Mouse (Mus musculus): ENCODE results near the gene Slc35d2. TPM values are rescaled to one million over a fixed set of nuclear protein-coding genes. Genes with fewer than 3 reads are reported as not detected.
A peak's percentile ranks its signal among the peaks of the same experiment; 100 is the strongest.

Gene Slc35d2
- total and polyA plus RNA-seq, 2 experiments, result 33.7 to 48.8 TPM

DNA sequence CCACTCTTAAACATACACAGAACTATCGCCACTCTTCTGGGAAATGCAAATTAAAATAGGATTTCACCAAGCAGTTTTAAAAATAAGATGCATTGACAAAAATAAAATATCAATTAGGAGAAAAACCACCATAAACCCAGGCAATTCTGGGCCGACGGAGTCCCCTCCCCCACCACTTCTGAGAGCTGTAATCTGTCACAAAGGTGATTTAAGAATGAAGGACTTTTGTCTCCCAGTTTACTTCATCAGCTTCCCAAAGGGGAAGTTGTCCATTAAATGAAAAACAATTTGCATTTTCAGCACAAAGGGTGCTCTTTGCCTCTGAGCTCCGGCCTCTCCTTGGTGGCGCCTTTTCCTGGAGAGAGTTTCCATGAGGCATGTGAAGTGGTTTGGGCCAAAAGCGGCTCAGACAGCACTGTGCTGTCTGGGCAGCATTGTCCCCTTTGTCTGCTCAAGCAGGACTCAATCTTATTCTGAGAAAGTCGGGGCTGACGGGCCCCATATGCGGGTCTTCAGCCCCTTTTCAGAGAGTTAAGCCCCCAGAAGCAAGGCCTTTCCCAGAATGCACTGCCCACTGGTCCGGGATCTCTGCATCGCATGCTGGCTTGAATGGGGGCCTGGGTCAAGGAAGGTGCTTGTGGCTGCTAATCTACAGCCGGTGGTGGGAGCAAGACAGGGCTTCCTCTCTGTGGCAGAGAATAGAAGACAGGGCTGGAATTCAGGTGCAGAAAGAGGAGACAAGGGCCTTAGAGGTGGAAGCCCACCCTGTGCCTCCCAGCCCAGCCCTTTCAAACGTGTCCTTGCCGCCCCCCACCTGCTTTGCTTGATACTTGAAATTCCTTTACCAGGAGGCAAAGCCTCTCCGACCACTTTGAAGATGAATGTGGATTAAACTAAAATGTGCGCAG, 47.9 kb downstream of the Slc35d2 start:
- no peak for TF ChIP-seq CTCF (IDR thresholded peaks at IDR 0.05; ENCODE audit: low read depth, low read length)
- no peak for TF ChIP-seq POLR2A (IDR thresholded peaks at IDR 0.05; ENCODE audit: extremely low read depth, insufficient read depth, low read length)
- Histone ChIP-seq H3K4me1 (ENCODE audit: control insufficient read depth, insufficient read depth, low read length) (peaks cover 7% of the 10 kb centered on the region), H3K27me3 (ENCODE audit: control insufficient read depth, insufficient read depth, low read length) (no peaks in the 10 kb centered on the region), H3K36me3 (ENCODE audit: control insufficient read depth, insufficient read depth, low read length) (no peaks in the 10 kb centered on the region), H3K4me3 (ENCODE audit: insufficient read depth, low read depth, low read length) (no peak overlapping the region), H3K9ac (ENCODE audit: low read depth, low read length) (no peak overlapping the region), H3K79me2 (ENCODE audit: control insufficient read depth, insufficient read depth, low read length) (no peaks in the 10 kb centered on the region), H3K27ac (replicated peaks; ENCODE audit: insufficient read depth, low read depth, low read length) (no peak overlapping the region)
- DNase-seq (ENCODE audit: extremely low read depth, low read depth, low spot score), result no peak
- 83% methylated on average over 16 of the region's 16 CpGs for WGBS

DNA sequence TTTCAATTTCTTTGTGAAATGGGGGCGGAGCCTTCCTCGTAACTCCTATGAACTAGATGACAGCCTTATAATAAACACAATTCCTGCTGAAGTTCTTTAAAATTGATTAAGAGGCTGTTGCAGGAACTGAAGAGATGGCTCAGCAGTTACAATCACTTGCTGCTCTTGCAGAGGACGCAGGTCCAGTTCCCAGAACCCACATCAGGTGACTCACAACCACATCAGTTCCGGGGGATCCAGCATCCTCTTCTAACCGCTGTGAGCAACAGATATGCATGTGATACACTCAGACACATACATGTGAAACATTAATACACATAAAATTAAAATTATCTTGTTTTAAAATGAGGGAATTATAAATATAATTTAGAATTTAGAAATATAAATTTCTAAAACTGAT, 51.6 kb downstream of the Slc35d2 start:
- H3K36me3 ChIP-seq (ENCODE audit: control insufficient read depth, insufficient read depth, low read length), result no peaks in the 10 kb centered on the region
- no peak overlapping the region for H3K27ac ChIP-seq (replicated peaks; ENCODE audit: insufficient read depth, low read depth, low read length)
- H3K27me3 ChIP-seq (ENCODE audit: control insufficient read depth, insufficient read depth, low read length), result no peaks in the 10 kb centered on the region
- H3K9ac ChIP-seq (ENCODE audit: low read depth, low read length), result no peak overlapping the region
- 86% methylated on average over 5 of the region's 5 CpGs for WGBS
- H3K4me1 ChIP-seq (ENCODE audit: control insufficient read depth, insufficient read depth, low read length), result peaks cover 7% of the 10 kb centered on the region
- H3K79me2 ChIP-seq (ENCODE audit: control insufficient read depth, insufficient read depth, low read length), result no peaks in the 10 kb centered on the region
- DNase-seq (ENCODE audit: extremely low read depth, low read depth, low spot score), result no peak
- no peak for TF ChIP-seq POLR2A (IDR thresholded peaks at IDR 0.05; ENCODE audit: extremely low read depth, insufficient read depth, low read length)
- TF ChIP-seq CTCF (IDR thresholded peaks at IDR 0.05; ENCODE audit: low read depth, low read length), result no peak
- H3K4me3 ChIP-seq (ENCODE audit: insufficient read depth, low read depth, low read length), result no peak overlapping the region

DNA sequence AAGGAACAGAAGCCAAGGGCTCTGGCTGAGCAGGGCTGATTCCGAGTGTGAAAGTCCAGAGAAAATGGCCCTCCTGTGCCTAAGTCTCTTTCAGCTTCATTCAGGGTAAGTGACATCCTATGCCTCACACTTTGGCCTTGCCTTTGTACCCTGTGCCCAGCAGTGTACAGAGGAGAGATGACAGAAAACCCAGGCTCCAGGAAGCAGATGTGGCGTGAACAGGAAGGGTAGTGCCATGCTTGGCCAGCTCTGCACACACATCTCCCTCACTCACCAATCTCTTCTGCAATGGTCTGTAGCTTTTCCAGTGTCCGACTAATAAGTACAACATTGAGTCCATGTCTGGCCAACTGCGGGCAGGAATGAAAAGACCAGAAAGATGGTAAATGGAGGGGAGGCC, 53.1 kb downstream of the Slc35d2 start:
- WGBS, result 85% methylated on average over 4 of the region's 4 CpGs
- H3K4me3 ChIP-seq (ENCODE audit: insufficient read depth, low read depth, low read length), result no peak overlapping the region
- DNase-seq (ENCODE audit: extremely low read depth, low read depth, low spot score), result peak; percentile 33
- no peaks in the 10 kb centered on the region for H3K36me3 ChIP-seq (ENCODE audit: control insufficient read depth, insufficient read depth, low read length)
- no peaks in the 10 kb centered on the region for H3K27me3 ChIP-seq (ENCODE audit: control insufficient read depth, insufficient read depth, low read length)
- no peak overlapping the region for H3K9ac ChIP-seq (ENCODE audit: low read depth, low read length)
- H3K4me1 ChIP-seq (ENCODE audit: control insufficient read depth, insufficient read depth, low read length), result peaks cover 7% of the 10 kb centered on the region
- TF ChIP-seq CTCF (IDR thresholded peaks at IDR 0.05; ENCODE audit: low read depth, low read length), result no peak
- TF ChIP-seq POLR2A (IDR thresholded peaks at IDR 0.05; ENCODE audit: extremely low read depth, insufficient read depth, low read length), result no peak
- no peak overlapping the region for H3K27ac ChIP-seq (replicated peaks; ENCODE audit: insufficient read depth, low read depth, low read length)
- no peaks in the 10 kb centered on the region for H3K79me2 ChIP-seq (ENCODE audit: control insufficient read depth, insufficient read depth, low read length)

DNA sequence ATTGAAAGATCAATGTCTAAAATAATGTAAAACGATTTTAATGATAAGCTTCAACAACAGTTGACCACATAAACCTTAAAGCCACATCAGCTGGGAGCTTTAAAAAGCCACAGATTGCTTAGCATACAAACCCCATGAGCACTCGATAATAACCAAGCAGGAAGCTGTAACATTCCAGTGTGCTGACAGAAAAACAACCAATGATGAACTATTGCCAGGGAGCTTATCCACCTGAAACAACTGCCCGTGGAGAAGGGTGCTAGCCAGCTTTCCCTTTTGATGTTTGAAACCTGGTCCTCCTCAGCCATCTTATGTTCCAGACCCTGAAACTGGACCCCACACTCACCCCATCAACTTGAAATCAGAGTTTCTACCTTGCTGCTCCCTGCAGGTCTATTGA, 62.5 kb downstream of the Slc35d2 start:
- TF ChIP-seq POLR2A (IDR thresholded peaks at IDR 0.05; ENCODE audit: extremely low read depth, insufficient read depth, low read length) (no peak), CTCF (IDR thresholded peaks at IDR 0.05; ENCODE audit: low read depth, low read length) (no peak)
- 39% methylated on average over 3 of the region's 3 CpGs for WGBS
- Histone ChIP-seq H3K4me1 (ENCODE audit: control insufficient read depth, insufficient read depth, low read length) (no peaks in the 10 kb centered on the region), H3K36me3 (ENCODE audit: control insufficient read depth, insufficient read depth, low read length) (no peaks in the 10 kb centered on the region), H3K9ac (ENCODE audit: low read depth, low read length) (no peak overlapping the region), H3K4me3 (ENCODE audit: insufficient read depth, low read depth, low read length) (no peak overlapping the region), H3K27me3 (ENCODE audit: control insufficient read depth, insufficient read depth, low read length) (no peaks in the 10 kb centered on the region), H3K79me2 (ENCODE audit: control insufficient read depth, insufficient read depth, low read length) (no peaks in the 10 kb centered on the region), H3K27ac (replicated peaks; ENCODE audit: insufficient read depth, low read depth, low read length) (no peak overlapping the region)
- no peak for DNase-seq (ENCODE audit: extremely low read depth, low read depth, low spot score)

DNA sequence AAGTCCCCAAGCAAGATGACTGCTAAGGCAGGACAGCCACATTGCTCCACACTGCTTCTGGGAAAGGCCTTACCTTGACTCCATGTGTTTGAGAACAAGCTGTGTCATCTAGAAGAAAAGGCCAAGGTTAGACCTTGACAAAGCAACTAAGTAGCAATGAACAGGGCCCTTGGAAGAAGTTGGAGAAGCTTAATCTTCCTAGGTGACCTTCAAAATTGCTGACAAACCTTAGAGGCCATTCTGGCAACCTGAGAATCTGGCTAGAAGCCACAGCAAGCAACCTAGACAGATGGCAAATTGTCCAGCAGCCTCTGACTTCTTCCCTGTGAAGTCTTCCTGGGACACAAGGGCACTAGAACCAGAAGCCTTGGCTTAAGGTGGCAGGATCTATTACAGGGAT, 64.9 kb downstream of the Slc35d2 start:
- Histone ChIP-seq H3K4me1 (ENCODE audit: control insufficient read depth, insufficient read depth, low read length) (no peaks in the 10 kb centered on the region), H3K36me3 (ENCODE audit: control insufficient read depth, insufficient read depth, low read length) (no peaks in the 10 kb centered on the region), H3K79me2 (ENCODE audit: control insufficient read depth, insufficient read depth, low read length) (no peaks in the 10 kb centered on the region), H3K27ac (replicated peaks; ENCODE audit: insufficient read depth, low read depth, low read length) (no peak overlapping the region), H3K9ac (ENCODE audit: low read depth, low read length) (no peak overlapping the region), H3K4me3 (ENCODE audit: insufficient read depth, low read depth, low read length) (no peak overlapping the region), H3K27me3 (ENCODE audit: control insufficient read depth, insufficient read depth, low read length) (no peaks in the 10 kb centered on the region)
- DNase-seq (ENCODE audit: extremely low read depth, low read depth, low spot score), result no peak
- TF ChIP-seq POLR2A (IDR thresholded peaks at IDR 0.05; ENCODE audit: extremely low read depth, insufficient read depth, low read length) (no peak), CTCF (IDR thresholded peaks at IDR 0.05; ENCODE audit: low read depth, low read length) (no peak)

DNA sequence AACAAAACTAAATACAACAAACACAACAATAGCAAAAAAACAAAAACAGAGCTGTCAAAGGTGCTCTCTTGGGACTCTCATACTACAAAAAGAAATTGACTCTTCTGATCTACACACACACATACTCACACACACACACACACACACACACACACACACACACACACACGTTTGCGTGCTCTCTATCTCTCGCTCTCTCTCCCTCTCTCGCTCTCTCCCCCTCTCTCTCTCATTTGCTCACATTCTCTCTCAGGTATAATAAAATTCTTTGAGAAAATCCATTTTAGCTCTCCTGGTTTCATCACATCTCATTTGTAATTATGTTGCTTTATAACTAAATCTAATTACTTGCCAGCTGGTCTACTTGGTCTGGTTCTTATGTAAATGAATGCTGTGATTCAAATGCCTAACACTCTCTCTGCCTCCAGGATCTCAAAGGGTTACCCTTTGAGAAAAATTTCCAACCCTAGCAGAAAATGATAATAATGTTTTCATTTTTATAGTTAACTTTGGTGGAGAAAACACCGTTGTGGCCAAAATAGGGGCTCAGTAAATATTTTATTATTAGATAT, 68.1 kb downstream of the Slc35d2 start:
- TF ChIP-seq CTCF (IDR thresholded peaks at IDR 0.05; ENCODE audit: low read depth, low read length), result no peak
- TF ChIP-seq POLR2A (IDR thresholded peaks at IDR 0.05; ENCODE audit: extremely low read depth, insufficient read depth, low read length), result no peak
- Histone ChIP-seq H3K27ac (replicated peaks; ENCODE audit: insufficient read depth, low read depth, low read length) (no peak overlapping the region), H3K4me1 (ENCODE audit: control insufficient read depth, insufficient read depth, low read length) (no peaks in the 10 kb centered on the region), H3K27me3 (ENCODE audit: control insufficient read depth, insufficient read depth, low read length) (no peaks in the 10 kb centered on the region), H3K36me3 (ENCODE audit: control insufficient read depth, insufficient read depth, low read length) (no peaks in the 10 kb centered on the region), H3K79me2 (ENCODE audit: control insufficient read depth, insufficient read depth, low read length) (no peaks in the 10 kb centered on the region), H3K9ac (ENCODE audit: low read depth, low read length) (no peak overlapping the region), H3K4me3 (ENCODE audit: insufficient read depth, low read depth, low read length) (no peak overlapping the region)
- 82% methylated on average over 5 of the region's 5 CpGs for WGBS
- no peak for DNase-seq (ENCODE audit: extremely low read depth, low read depth, low spot score)

Measured in liver, adult 2 months (tissue).